Mouse (Mus musculus): ENCODE results near the gene Meiob. TPM values are rescaled to one million over a fixed set of nuclear protein-coding genes. Genes with fewer than 3 reads are reported as not detected.
A peak's percentile ranks its signal among the peaks of the same experiment; 100 is the strongest.

Meiob gene
- 0.13 and 0.42 TPM in 2 replicates for total RNA-seq (2012; rRNA removed)

GRCm38 (mm10) chr17:24803952-24804951 is at the start of gene Meiob:
Gene Meiob, plus strand, starts transcription at chr17:24804289.
- Histone ChIP-seq H3K36me3 (ENCODE audit: control insufficient read depth, insufficient read depth, low read length, poor library complexity, severe bottlenecking) (no peaks in the 10 kb centered on the region), H3K9me3 (ENCODE audit: control insufficient read depth, insufficient read depth, low read depth, low read length) (no peaks in the 10 kb centered on the region), H3K4me3 (ENCODE audit: insufficient read depth in 1 of 2, low read depth in 1 of 2, low read length in 2 of 2, poor library complexity in 1 of 2, severe bottlenecking in 1 of 2) (peak within 1 kb of the TSS; percentile 70 to 81), H3K4me1 (ENCODE audit: control insufficient read depth in 2 of 2, insufficient read depth in 2 of 2, low read length in 2 of 2, poor library complexity in 1 of 2) (peaks cover 0 to 2% of the 10 kb centered on the region in 2 experiments; a peak in 1 of 4 replicates), H3K9ac (ENCODE audit: insufficient read depth, low read depth, low read length, poor library complexity, severe bottlenecking) (peak within 1 kb of the TSS; percentile 72), H3K27ac (ENCODE audit: insufficient read depth, low read depth, low read length, poor library complexity, severe bottlenecking) (no peak within 1 kb of the TSS)
- TF ChIP-seq MAFK (IDR thresholded peaks at IDR 0.05; ENCODE audit: insufficient read depth, low read depth, low read length) (no peak), ZNF384 (IDR thresholded peaks at IDR 0.05; ENCODE audit: low read depth, low read length) (no peak), ZC3H11A (IDR thresholded peaks at IDR 0.05; ENCODE audit: borderline replicate concordance, low read depth, low read length) (no peak), CHD2 (IDR thresholded peaks at IDR 0.05; ENCODE audit: low read depth, low read length) (no peak), HCFC1 (IDR thresholded peaks at IDR 0.05; ENCODE audit: borderline replicate concordance, insufficient read depth, low read length) (peak; percentile 45; the same call in 1 of the 2 replicates)
- DNase-seq (ENCODE audit: low read depth, low spot score) = peak; percentile 72
- in situ Hi-C loops (cut with MboI; ENCODE audit: low sequenced_read_pairs in 2 of 2, unreplicated experiment in 2 of 2) = no loop called here

- in situ Hi-C loops (cut with MboI; ENCODE audit: low sequenced_read_pairs in 2 of 2, unreplicated experiment in 2 of 2) = no loop called here
Observed at GRCm38 (mm10) chr17:24757394-24757793, 46.7 kb upstream of the Meiob start.

GRCm38 (mm10) chr17:24761121-24761520 is 43.0 kb upstream of the Meiob start:
- in situ Hi-C loops (cut with MboI; ENCODE audit: low sequenced_read_pairs in 2 of 2, unreplicated experiment in 2 of 2) = no loop called here
- Histone ChIP-seq H3K4me1 (ENCODE audit: control insufficient read depth in 2 of 2, insufficient read depth in 2 of 2, low read length in 2 of 2, poor library complexity in 1 of 2) (peaks cover 2 to 7% of the 10 kb centered on the region in 2 experiments; a peak in 2 of 4 replicates), H3K27ac (ENCODE audit: insufficient read depth, low read depth, low read length, poor library complexity, severe bottlenecking) (no peak overlapping the region), H3K9ac (ENCODE audit: insufficient read depth, low read depth, low read length, poor library complexity, severe bottlenecking) (0 out of 2 replicates have a peak overlapping the region, but pooled peaks have one; percentile 21), H3K4me3 (ENCODE audit: insufficient read depth in 1 of 2, low read depth in 1 of 2, low read length in 2 of 2, poor library complexity in 1 of 2, severe bottlenecking in 1 of 2) (peak overlapping the region in 1 of 2 experiments; percentile 9; a peak in 1 of 4 replicates), H3K9me3 (ENCODE audit: control insufficient read depth, insufficient read depth, low read depth, low read length) (no peaks in the 10 kb centered on the region), H3K36me3 (ENCODE audit: control insufficient read depth, insufficient read depth, low read length, poor library complexity, severe bottlenecking) (no peaks in the 10 kb centered on the region)
- DNase-seq (ENCODE audit: low read depth, low spot score) = no peak
- TF ChIP-seq CHD2 (IDR thresholded peaks at IDR 0.05; ENCODE audit: low read depth, low read length) (no peak), HCFC1 (IDR thresholded peaks at IDR 0.05; ENCODE audit: borderline replicate concordance, insufficient read depth, low read length) (no peak), ZC3H11A (IDR thresholded peaks at IDR 0.05; ENCODE audit: borderline replicate concordance, low read depth, low read length) (no peak), MAFK (IDR thresholded peaks at IDR 0.05; ENCODE audit: insufficient read depth, low read depth, low read length) (no peak), ZNF384 (IDR thresholded peaks at IDR 0.05; ENCODE audit: low read depth, low read length) (no peak)

More at GRCm38 (mm10) chr17:24757394-24757793, 46.7 kb upstream of the Meiob start:
- H3K27ac ChIP-seq (ENCODE audit: insufficient read depth, low read depth, low read length, poor library complexity, severe bottlenecking) = no peak overlapping the region
- H3K9me3 ChIP-seq (ENCODE audit: control insufficient read depth, insufficient read depth, low read depth, low read length) = no peaks in the 10 kb centered on the region
- no peak for DNase-seq (ENCODE audit: low read depth, low spot score)
- peaks cover 2 to 11% of the 10 kb centered on the region in 2 experiments; a peak in 3 of 4 replicates for H3K4me1 ChIP-seq (ENCODE audit: control insufficient read depth in 2 of 2, insufficient read depth in 2 of 2, low read length in 2 of 2, poor library complexity in 1 of 2)
- H3K9ac ChIP-seq (ENCODE audit: insufficient read depth, low read depth, low read length, poor library complexity, severe bottlenecking) = no peak overlapping the region
- TF ChIP-seq MAFK (IDR thresholded peaks at IDR 0.05; ENCODE audit: insufficient read depth, low read depth, low read length) (no peak), HCFC1 (IDR thresholded peaks at IDR 0.05; ENCODE audit: borderline replicate concordance, insufficient read depth, low read length) (no peak), ZNF384 (IDR thresholded peaks at IDR 0.05; ENCODE audit: low read depth, low read length) (no peak), CHD2 (IDR thresholded peaks at IDR 0.05; ENCODE audit: low read depth, low read length) (no peak), ZC3H11A (IDR thresholded peaks at IDR 0.05; ENCODE audit: borderline replicate concordance, low read depth, low read length) (no peak)
- H3K4me3 ChIP-seq (ENCODE audit: insufficient read depth in 1 of 2, low read depth in 1 of 2, low read length in 2 of 2, poor library complexity in 1 of 2, severe bottlenecking in 1 of 2) = no peak overlapping the region
- H3K36me3 ChIP-seq (ENCODE audit: control insufficient read depth, insufficient read depth, low read length, poor library complexity, severe bottlenecking) = no peaks in the 10 kb centered on the region

GRCm38 (mm10) chr17:24765016-24765905 is 38.8 kb upstream of the Meiob start:
- Histone ChIP-seq H3K4me3 (ENCODE audit: insufficient read depth in 1 of 2, low read depth in 1 of 2, low read length in 2 of 2, poor library complexity in 1 of 2, severe bottlenecking in 1 of 2) (no peak overlapping the region), H3K36me3 (ENCODE audit: control insufficient read depth, insufficient read depth, low read length, poor library complexity, severe bottlenecking) (no peaks in the 10 kb centered on the region), H3K27ac (ENCODE audit: insufficient read depth, low read depth, low read length, poor library complexity, severe bottlenecking) (no peak overlapping the region), H3K9me3 (ENCODE audit: control insufficient read depth, insufficient read depth, low read depth, low read length) (no peaks in the 10 kb centered on the region), H3K9ac (ENCODE audit: insufficient read depth, low read depth, low read length, poor library complexity, severe bottlenecking) (no peak overlapping the region), H3K4me1 (ENCODE audit: control insufficient read depth in 2 of 2, insufficient read depth in 2 of 2, low read length in 2 of 2, poor library complexity in 1 of 2) (peaks cover 2 to 9% of the 10 kb centered on the region in 2 experiments; a peak in 2 of 4 replicates)
- in situ Hi-C loops (cut with MboI; ENCODE audit: low sequenced_read_pairs in 2 of 2, unreplicated experiment in 2 of 2) = no loop called here
- TF ChIP-seq ZNF384 (IDR thresholded peaks at IDR 0.05; ENCODE audit: low read depth, low read length) (no peak), CHD2 (IDR thresholded peaks at IDR 0.05; ENCODE audit: low read depth, low read length) (no peak), HCFC1 (IDR thresholded peaks at IDR 0.05; ENCODE audit: borderline replicate concordance, insufficient read depth, low read length) (no peak), ZC3H11A (IDR thresholded peaks at IDR 0.05; ENCODE audit: borderline replicate concordance, low read depth, low read length) (no peak)
- no peak for DNase-seq (ENCODE audit: low read depth, low spot score)
